Comparison of ENCODE assay signal across 25 mouse cellular contexts in genomic region chr2:124556861-124557499, GRCm38 (mm10).
"Had no signal": no experiment of that assay in that cellular context is flagged by ENCODE, and none has a peak within 500 bp of the region (broad histone marks: within the 10 kb centered on the region; RNA-seq: fewer than 3 reads in every experiment).

No protein-coding gene starts in this region.

- H3K4me2 ChIP-seq: limb, embryonic 12.5 days; limb, embryonic 15.5 days; liver, embryonic 11.5 days; midbrain, embryonic 13.5 days; neural tube, embryonic 13.5 days; stomach, embryonic 15.5 days had no signal

- H3K4me3 ChIP-seq: limb, embryonic 12.5 days; limb, embryonic 15.5 days; megakaryocyte, embryonic 14.5 days; midbrain, embryonic 10.5 days; midbrain, embryonic 13.5 days; myocyte; neural tube, embryonic 13.5 days; stomach, embryonic 15.5 days had no signal

- ATAC-seq: hindbrain, postnatal 0 days; inflammation-experienced regulatory T-cells, adult 6 months; liver, postnatal 0 days; midbrain, embryonic 13.5 days; midbrain, embryonic 16.5 days had no signal

- H3K9ac ChIP-seq: limb, embryonic 12.5 days; limb, embryonic 15.5 days; liver, embryonic 14.5 days; liver, postnatal 0 days; midbrain, embryonic 13.5 days; neural tube, embryonic 13.5 days; stomach, embryonic 15.5 days had no signal

- DNase-seq: kidney, adult 18-20 months; kidney, adult 9 months; kidney, postnatal 14 days; kidney, postnatal 4 days; left cerebral cortex, postnatal 4 days; liver, postnatal 0 days; retina, postnatal 1 day; right cerebral cortex, postnatal 25 days; spleen, adult 18-20 months; thymus, adult 2 months; thymus, postnatal 14 days; thymus, postnatal 4 days had no signal

- H3K9me3 ChIP-seq: limb, embryonic 12.5 days; limb, embryonic 15.5 days; megakaryocyte, embryonic 14.5 days; midbrain, embryonic 10.5 days; midbrain, embryonic 13.5 days; neural tube, embryonic 13.5 days; stomach, embryonic 15.5 days had no signal

- H3K27me3 ChIP-seq: limb, embryonic 12.5 days; limb, embryonic 15.5 days; megakaryocyte, embryonic 14.5 days; midbrain, embryonic 13.5 days; neural tube, embryonic 13.5 days; stomach, embryonic 15.5 days had no signal

- H3K36me3 ChIP-seq: limb, embryonic 12.5 days; limb, embryonic 15.5 days; midbrain, embryonic 10.5 days; midbrain, embryonic 13.5 days; neural tube, embryonic 13.5 days; stomach, embryonic 15.5 days had no signal

- H3K27ac ChIP-seq: hindbrain, postnatal 0 days; limb, embryonic 12.5 days; limb, embryonic 15.5 days; liver, embryonic 14.5 days; midbrain, embryonic 10.5 days; midbrain, embryonic 13.5 days; neural tube, embryonic 13.5 days; stomach, embryonic 15.5 days had no signal

- H3K4me1 ChIP-seq: limb, embryonic 12.5 days; limb, embryonic 15.5 days; stomach, embryonic 15.5 days had no signal
